Mouse (Mus musculus) CH12.LX (cell line): ENCODE measurements at regions not wholly inside any gene's neighbourhood (a gene's known extent, or its start where the extent isn't known, plus 50 kb on each side); places are given as distances from the start of the nearest gene placed in this dataset.

Experiments
- DNase-seq: peaks from one replicate; pipeline ENCODE4 v3.0.0-alpha.2; 2013; ENCODE audit errors: extremely low read depth
- H3K27ac ChIP-seq: 2 replicates; pipeline ENCODE4 v1.5.1; 2012; ENCODE audit warnings: low read depth, mild to moderate bottlenecking, control low read depth, moderate library complexity; ENCODE audit not compliant: insufficient read depth
- H3K27me3 ChIP-seq: replicated peaks from 2 replicates; pipeline ENCODE3; 2012; ENCODE audit warnings: inconsistent platforms
- H3K36me3 ChIP-seq, 2 experiments: replicated peaks in 1 of 2; 2 replicates each; pipeline versions ENCODE3 to v1.6.1; 2012; ENCODE audit warnings: inconsistent platforms in 1 of 2, low read length in 1 of 2, mild to moderate bottlenecking in 1 of 2, mixed read lengths in 1 of 2, moderate library complexity in 1 of 2; ENCODE audit not compliant: control insufficient read depth in 1 of 2, insufficient read depth in 1 of 2
- H3K4me1 ChIP-seq, 2 experiments: 2 replicates each; pipeline ENCODE4 v1.6.1; 2012; ENCODE audit warnings: inconsistent platforms in 1 of 2, moderate library complexity in 1 of 2; ENCODE audit not compliant: insufficient read depth in 2 of 2, control insufficient read depth in 1 of 2
- H3K4me2 ChIP-seq: 2 replicates; pipeline ENCODE4 v1.6.1; 2012; ENCODE audit warnings: low read depth, mild to moderate bottlenecking, control low read depth; ENCODE audit not compliant: poor library complexity, insufficient read depth, severe bottlenecking
- H3K4me3 ChIP-seq, 3 experiments: fragments of 150-350 bp in 1 of 3; sonication (generic) in 1 of 3; replicated peaks in 1 of 3; 2 replicates each; pipeline versions ENCODE3 to v1.5.1; 2011 to 2012; ENCODE audit warnings: low read depth in 2 of 3, low read length in 2 of 3, mild to moderate bottlenecking in 2 of 3, moderate library complexity in 2 of 3, control low read depth in 1 of 3, improper control_type of control experiment in 1 of 3, inconsistent platforms in 1 of 3, mixed read lengths in 1 of 3; ENCODE audit not compliant: poor library complexity in 1 of 3
- H3K79me2 ChIP-seq: replicated peaks from 2 replicates; pipeline ENCODE4 v1.6.1; 2012; ENCODE audit warnings: mild to moderate bottlenecking, moderate library complexity; ENCODE audit not compliant: control insufficient read depth, poor library complexity, insufficient read depth, severe bottlenecking; ENCODE audit errors: extremely low read depth
- H3K9ac ChIP-seq: 2 replicates; pipeline ENCODE4 v1.6.1; 2012; ENCODE audit warnings: low read depth, mild to moderate bottlenecking, control low read depth, moderate library complexity; ENCODE audit not compliant: insufficient read depth
- H3K9me3 ChIP-seq: replicated peaks from 2 replicates; pipeline ENCODE3; 2012; ENCODE audit warnings: low read length, inconsistent platforms, mixed read lengths
- CHD1 ChIP-seq: IDR thresholded peaks from 2 replicates; pipeline ENCODE4 v1.6.1; 2012; ENCODE audit warnings: low read depth, low read length, improper control_type of control experiment, inconsistent platforms
- CHD2 ChIP-seq: IDR thresholded peaks from 2 replicates; pipeline ENCODE4 v1.6.1; 2011; ENCODE audit warnings: low read length, improper control_type of control experiment
- ELF1 ChIP-seq: IDR thresholded peaks from 2 replicates; pipeline ENCODE4 v1.6.1; 2014; ENCODE audit warnings: low read depth, mild to moderate bottlenecking, inconsistent platforms, low read length, improper control_type of control experiment
- EP300 ChIP-seq: IDR thresholded peaks from 2 replicates; pipeline ENCODE4 v1.6.1; 2011; ENCODE audit warnings: low read length, improper control_type of control experiment
- ETS1 ChIP-seq: conservative IDR thresholded peaks from 2 replicates; pipeline ENCODE4 v1.6.1; 2012; ENCODE audit warnings: low read depth, mild to moderate bottlenecking, inconsistent platforms, low read length, improper control_type of control experiment, moderate library complexity
- MAX ChIP-seq: IDR thresholded peaks from 2 replicates; pipeline ENCODE4 v1.6.1; 2011; ENCODE audit warnings: low read length, improper control_type of control experiment
- MEF2A ChIP-seq: IDR thresholded peaks from 2 replicates; pipeline ENCODE4 v1.6.1; 2014; ENCODE audit warnings: low read depth, mild to moderate bottlenecking, inconsistent platforms, low read length, improper control_type of control experiment, borderline replicate concordance
- MYC ChIP-seq: IDR thresholded peaks from 2 replicates; pipeline ENCODE4 v1.6.1; 2011; ENCODE audit warnings: low read depth, mild to moderate bottlenecking, improper control_type of control experiment, low read length
- NELFE ChIP-seq: IDR thresholded peaks from 2 replicates; pipeline ENCODE4 v1.6.1; 2011; ENCODE audit warnings: low read depth, low read length, improper control_type of control experiment
- POLR2A ChIP-seq: IDR thresholded peaks from 2 replicates; pipeline ENCODE4 v1.6.1; 2011; ENCODE audit warnings: low read depth, mild to moderate bottlenecking, improper control_type of control experiment, low read length
- SMC3 ChIP-seq: IDR thresholded peaks from 2 replicates; pipeline ENCODE4 v1.6.1; 2011; ENCODE audit warnings: low read depth, low read length, improper control_type of control experiment
- UBTF ChIP-seq: IDR thresholded peaks from 2 replicates; pipeline ENCODE4 v1.6.1; 2012; ENCODE audit warnings: low read depth, mild to moderate bottlenecking, inconsistent platforms, low read length, improper control_type of control experiment, moderate library complexity
- USF1 ChIP-seq: IDR thresholded peaks from 2 replicates; pipeline ENCODE4 v1.6.1; 2014; ENCODE audit warnings: low read depth, mild to moderate bottlenecking, inconsistent platforms, low read length, improper control_type of control experiment
- ZC3H11A ChIP-seq: IDR thresholded peaks from 2 replicates; pipeline ENCODE4 v1.6.1; 2012; ENCODE audit warnings: low read depth, mild to moderate bottlenecking, inconsistent platforms, low read length, improper control_type of control experiment
- ZKSCAN1 ChIP-seq: IDR thresholded peaks from 2 replicates; pipeline ENCODE4 v1.6.1; 2012; ENCODE audit warnings: low read depth, inconsistent platforms, low read length, improper control_type of control experiment, borderline replicate concordance
- dilution Hi-C: fragments of 300-500 bp; cut with MboI; formaldehyde crosslinking; loops from 2 replicates; pipeline ENCODE4 v1.14.3; 2020; ENCODE audit warnings: low sequenced_read_pairs; ENCODE audit not compliant: extremely low pct_unique_long_range_greater_than_20kb, extremely low pct_ligation_motif_present
- in situ Hi-C: fragments of 300-500 bp; cut with MboI; formaldehyde crosslinking; loops from 3 replicates; pipeline ENCODE4 v1.14.3; 2019; ENCODE audit warnings: low sequenced_read_pairs, low pct_ligation_motif_present, low pct_unique_long_range_greater_than_20kb, mixed read lengths

GRCm38 (mm10) chr12:11754184-11754907, 298.5 kb downstream of the Rad51ap2 start:
- Histone ChIP-seq H3K9me3 (no peaks in the 10 kb centered on the region), H3K27ac (no peak overlapping the region), H3K79me2 (no peaks in the 10 kb centered on the region), H3K4me2 (no peak overlapping the region), H3K9ac (no peak overlapping the region), H3K36me3 (no peaks in the 10 kb centered on the region), H3K4me1 (0 out of 4 replicates have a peak, but pooled peaks cover 0 to 4% of the 10 kb centered on the region in 2 experiments), H3K4me3 (no peak overlapping the region), H3K27me3 (no peaks in the 10 kb centered on the region)
- TF ChIP-seq POLR2A: no peak
- TF ChIP-seq EP300: no peak
- no peak for TF ChIP-seq ZC3H11A
- no peak for TF ChIP-seq CHD1
- TF ChIP-seq MAX: no peak
- TF ChIP-seq USF1: no peak
- in situ Hi-C loops: no loop called here
- no peak for DNase-seq
- dilution Hi-C loops: no loop called here

- no peaks in the 10 kb centered on the region for H3K4me1 ChIP-seq
- in situ Hi-C loops: no loop called here
- H3K9me3 ChIP-seq: no peaks in the 10 kb centered on the region
- H3K36me3 ChIP-seq: no peaks in the 10 kb centered on the region
- no peak overlapping the region for H3K9ac ChIP-seq
- dilution Hi-C loops: no loop called here
- no peak overlapping the region for H3K4me2 ChIP-seq
- H3K27me3 ChIP-seq: no peaks in the 10 kb centered on the region
- H3K4me3 ChIP-seq: no peak overlapping the region
- no peak overlapping the region for H3K27ac ChIP-seq
- H3K79me2 ChIP-seq: no peaks in the 10 kb centered on the region
- DNase-seq: no peak
- no peak for TF ChIP-seq ZKSCAN1
- no peak for TF ChIP-seq NELFE
- no peak for TF ChIP-seq UBTF
These were observed 346.4 kb downstream of the Rad51ap2 start for GRCm38 (mm10) chr12:11802326-11802725.

- no peak overlapping the region for H3K4me2 ChIP-seq
- no peaks in the 10 kb centered on the region for H3K4me1 ChIP-seq
- H3K9me3 ChIP-seq: no peaks in the 10 kb centered on the region
- H3K9ac ChIP-seq: no peak overlapping the region
- DNase-seq: no peak
- no peaks in the 10 kb centered on the region for H3K79me2 ChIP-seq
- TF ChIP-seq ETS1 (no peak), MYC (no peak), SMC3 (no peak), MEF2A (no peak), ELF1 (no peak), CHD2 (no peak)
- dilution Hi-C loops: no loop called here
- no peak overlapping the region for H3K27ac ChIP-seq
- no peaks in the 10 kb centered on the region for H3K36me3 ChIP-seq
- no peak overlapping the region for H3K4me3 ChIP-seq
- no peaks in the 10 kb centered on the region for H3K27me3 ChIP-seq
- in situ Hi-C loops: no loop called here
These were observed 347.3 kb downstream of the Rad51ap2 start for GRCm38 (mm10) chr12:11803162-11803561.
